ENCODE assay signal across 9 mouse cellular contexts in the genomic region with DNA sequence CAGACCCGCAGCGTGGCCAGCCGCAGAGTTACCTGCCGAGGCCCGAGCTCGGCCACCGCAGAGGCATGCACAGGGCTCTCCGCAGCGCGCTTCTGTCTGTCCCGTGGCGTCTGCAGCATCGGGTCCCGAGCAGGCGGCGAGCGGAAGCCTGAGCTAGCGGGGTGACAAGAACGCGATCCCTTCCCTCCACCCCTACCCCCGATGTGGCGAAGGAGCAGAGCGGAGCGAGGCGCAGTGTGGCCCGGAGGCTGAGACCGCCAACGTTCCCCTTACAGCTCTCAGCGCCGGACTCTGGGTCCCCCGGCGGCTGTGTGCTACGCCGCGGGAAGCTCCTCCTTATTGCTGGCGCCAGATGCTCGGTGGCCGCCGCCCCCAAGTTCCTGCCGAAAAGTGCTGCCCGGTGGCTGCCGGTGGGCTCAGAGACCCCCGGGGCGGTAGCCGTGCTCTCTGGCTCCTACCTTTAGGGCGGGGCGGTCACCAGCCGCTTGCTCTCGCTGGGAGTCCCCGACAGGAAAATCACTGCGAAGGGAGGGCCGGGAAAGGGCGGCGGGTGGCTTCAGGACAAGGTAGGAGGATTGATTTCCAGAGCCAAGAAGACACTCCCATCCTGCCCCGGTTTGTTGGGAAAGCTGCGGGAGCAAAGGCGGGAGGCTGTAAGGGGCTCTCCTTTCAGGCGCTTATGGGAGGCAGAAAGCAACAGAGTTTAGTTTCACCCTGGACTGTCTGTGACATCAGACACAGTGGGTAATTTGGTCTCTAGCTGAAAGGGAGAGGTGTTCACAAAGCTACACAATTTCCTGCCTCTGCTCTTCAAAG. TPM values are rescaled to one million over a fixed set of nuclear protein-coding genes. Genes with fewer than 3 reads are reported as not detected.
A peak's percentile ranks its signal among the peaks of the same experiment; 100 is the strongest.
DNase-seq lines count a peak whose midpoint lies in the region; ATAC-seq lines count a peak whose summit lies in the region.
"Had no signal": no experiment of that assay in that cellular context is flagged by ENCODE, and none has a peak within 500 bp of the region (broad histone marks: within the 10 kb centered on the region; RNA-seq: fewer than 3 reads in every experiment).

No protein-coding gene starts in this region.

- peak overlapping the region; percentile 64 for H3K9ac ChIP-seq in hindbrain, embryonic 11.5 days (ENCODE audit: low read depth, low read length)

- H3K4me1 ChIP-seq in hindbrain, embryonic 11.5 days (replicated peaks; ENCODE audit: control insufficient read depth, insufficient read depth, low read length): no peaks in the 10 kb centered on the region

- H3K27me3 ChIP-seq in hindbrain, embryonic 11.5 days (ENCODE audit: control insufficient read depth, insufficient read depth, low read length): peaks cover 3% of the 10 kb centered on the region

- no peaks in the 10 kb centered on the region for H3K36me3 ChIP-seq in hindbrain, embryonic 11.5 days (ENCODE audit: control insufficient read depth, insufficient read depth, low read length)

- under 1% methylated on average over 54 of the region's 58 CpGs for WGBS in hindbrain, embryonic 11.5 days

- intact Hi-C loops in left cerebral cortex, postnatal 36 days (cut with DNase I): no loop called here

- H3K4me3 ChIP-seq in hindbrain, embryonic 11.5 days (ENCODE audit: low read depth, low read length): peak overlapping the region; percentile 66

- no peaks in the 10 kb centered on the region for H3K9me3 ChIP-seq in hindbrain, embryonic 11.5 days (ENCODE audit: control insufficient read depth, low read length)

- H3K4me2 ChIP-seq in hindbrain, embryonic 11.5 days (replicated peaks; ENCODE audit: low read depth, low read length): peak overlapping the region; percentile 92

- DNase-seq in WW6 (ENCODE audit: low read depth, low spot score): peak; percentile 52
- DNase-seq in cerebellum, postnatal 14 days: peak; percentile 33 to 47
- DNase-seq in frontal cortex, postnatal 14 days (ENCODE audit: low spot score in 2 of 2): peak; percentile 41 to 50
- DNase-seq in hindbrain, embryonic 11.5 days (ENCODE audit: low spot score): peak; percentile 76
- peak; percentile 64 to 67 for DNase-seq in left cerebral cortex, postnatal 36 days (ENCODE audit: low spot score in 2 of 2)
- peak; percentile 61 for DNase-seq in mesoderm, embryonic 11.5 days (ENCODE audit: low read depth, low spot score)
- peak; percentile 30 to 35 for DNase-seq in right cerebral cortex, postnatal 36 days (ENCODE audit: low spot score in 2 of 2)
- peak; percentile 78 for DNase-seq in yolk sac, embryonic 10.5 days (ENCODE audit: low spot score)

- ATAC-seq in hindbrain, embryonic 11.5 days (ENCODE audit: low FRiP score): peak; percentile 88

- 0 out of 2 replicates have a peak overlapping the region, but pooled peaks have one; percentile 10 for H3K27ac ChIP-seq in hindbrain, embryonic 11.5 days (ENCODE audit: low read depth, low read length)
- H3K27ac ChIP-seq: macrophage had no signal

RNA-seq across cellular contexts. Expression of a gene that starts 0.8 kb away (rescaled TPM):
- 8.0 and 9.8 TPM in 2 replicates for polyA plus RNA-seq in hindbrain, embryonic 11.5 days (2014; fragmentation: Nextera tagmentation; extraction: Ambion mirVana)
- 10 to 100 TPM; 20.2 to 22.9 TPM for total RNA-seq in left cerebral cortex, postnatal 36 days (2021)

Comparison
In these comparisons a context has a peak if more than half of its experiments do, and no peak if none do; other contexts are left out.
1. Peak in every context shown above with its lines: DNase-seq, ATAC-seq, H3K4me3 ChIP-seq and H3K27ac ChIP-seq.